Mouse (Mus musculus) testis, adult 2 months (tissue): Measurements from ENCODE around the gene Zfp36l1.

Experiments used
- CTCF ChIP-seq: fragments of 200-500 bp; IDR thresholded peaks from 2 replicates; pipeline ENCODE4 v1.5.1; 2012; ENCODE audit warnings: low read depth, mild to moderate bottlenecking, inconsistent platforms, low read length, moderate library complexity; ENCODE audit not compliant: control insufficient read depth, insufficient read depth, insufficient replicate concordance
- POLR2A ChIP-seq: fragments of 200-500 bp; IDR thresholded peaks from 2 replicates; pipeline ENCODE4 v1.6.1; 2012; ENCODE audit warnings: low read depth, mild to moderate bottlenecking, inconsistent platforms, low read length, moderate library complexity; ENCODE audit not compliant: control insufficient read depth

- peak; percentile 63; the same call in 1 of the 2 replicates for TF ChIP-seq CTCF
- no peak for TF ChIP-seq POLR2A
These were observed 28.7 kb upstream of the Zfp36l1 start for GRCm38 (mm10) chr12:80141470-80141869.
